Mouse (Mus musculus): ENCODE data around the gene Tmc6. TPM values are rescaled to one million over a fixed set of nuclear protein-coding genes. Genes with fewer than 3 reads are reported as not detected.

The Tmc6 gene
- 16.6 and 19.8 TPM in 2 replicates for polyA plus RNA-seq (2016; fragmentation: Nextera tagmentation; extraction: Ambion mirVana)

DNA sequence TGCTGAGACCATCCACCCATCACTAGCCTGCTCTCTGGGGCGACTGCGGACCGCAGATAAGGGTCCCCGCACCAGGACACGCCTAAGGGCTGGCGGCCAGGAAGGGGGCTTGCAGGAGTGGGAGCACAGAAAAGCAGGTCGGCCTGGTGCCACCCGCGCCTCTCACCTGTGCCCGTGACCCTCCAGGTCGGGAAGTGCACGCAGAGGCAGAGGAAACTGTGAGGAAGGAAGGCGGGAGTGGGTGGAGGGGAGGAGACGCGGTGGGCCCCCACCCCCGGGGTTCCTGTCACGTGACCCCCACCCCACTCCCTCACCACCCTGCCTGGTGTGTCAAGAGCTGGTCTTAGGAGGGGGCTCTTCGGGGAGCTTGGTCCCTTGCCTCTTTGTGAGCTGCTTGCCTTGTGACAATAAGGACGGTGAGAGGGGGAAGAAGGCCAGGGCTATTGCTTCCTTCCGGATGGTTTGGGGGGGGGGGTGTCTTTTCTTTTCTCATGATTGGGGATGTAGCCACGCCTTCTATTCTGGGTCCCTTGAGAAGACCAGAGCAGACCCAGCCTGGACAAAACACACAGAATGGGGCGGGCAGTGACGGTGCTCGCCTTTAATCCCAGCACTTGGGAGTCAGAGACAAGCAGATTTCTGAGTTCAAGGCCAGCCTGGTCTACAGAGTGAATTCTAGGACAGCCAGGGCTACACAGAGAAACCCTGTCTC lies at the start of gene Tmc6, which contains the start of gene Tmc8:
Gene Tmc6, minus strand, starts transcription at position 206 of the 712 bp plus-strand sequence.
Gene Tmc8, plus strand, starts transcription at position 84 of the 712 bp plus-strand sequence.
- peak within 1 kb of the TSS; percentile 61 for H3K4me3 ChIP-seq
- DNase-seq (ENCODE audit: low spot score), result peak; percentile 24
- no peaks in the 10 kb centered on the region for H3K9me3 ChIP-seq
- H3K36me3 ChIP-seq (replicated peaks), result peaks cover 6% of the 10 kb centered on the region; the same call in 1 of the 2 replicates
- H3K27me3 ChIP-seq (replicated peaks; ENCODE audit: low read depth, poor library complexity, severe bottlenecking), result peaks cover 62% of the 10 kb centered on the region
- 36% methylated on average over 24 of the region's 24 CpGs for WGBS
- peaks cover 64% of the 10 kb centered on the region for H3K4me1 ChIP-seq
- H3K27ac ChIP-seq (replicated peaks), result peak within 1 kb of the TSS; percentile 71

DNA sequence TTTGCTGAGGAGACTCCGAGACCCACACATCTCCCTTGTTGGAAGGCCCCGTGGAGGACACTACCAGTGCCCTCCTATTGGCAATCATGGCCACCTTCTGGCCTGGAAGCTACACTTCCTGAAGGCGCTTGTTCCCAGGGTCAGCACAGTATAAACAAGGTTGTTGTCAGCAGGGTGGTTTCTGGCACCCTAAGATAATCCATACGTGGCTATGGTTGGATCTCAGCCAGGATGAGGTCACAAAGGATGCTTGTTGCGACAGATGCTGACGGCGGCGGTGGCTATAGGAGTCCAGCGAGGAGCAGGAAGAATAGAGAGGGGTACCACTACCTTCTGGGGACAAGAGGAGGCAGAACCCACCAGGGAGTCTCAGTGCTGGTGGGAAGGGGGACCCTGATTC lies 48.4 kb upstream of the Tmc6 start:
- 89% methylated on average over 9 of the region's 9 CpGs for WGBS
- Histone ChIP-seq H3K36me3 (replicated peaks) (no peaks in the 10 kb centered on the region), H3K27ac (replicated peaks) (peak overlapping the region; percentile 8; the same call in 1 of the 2 replicates), H3K4me1 (peaks cover 47% of the 10 kb centered on the region), H3K27me3 (replicated peaks; ENCODE audit: low read depth, poor library complexity, severe bottlenecking) (no peaks in the 10 kb centered on the region), H3K9me3 (no peaks in the 10 kb centered on the region), H3K4me3 (no peak overlapping the region)
- DNase-seq (ENCODE audit: low spot score), result no peak

DNA sequence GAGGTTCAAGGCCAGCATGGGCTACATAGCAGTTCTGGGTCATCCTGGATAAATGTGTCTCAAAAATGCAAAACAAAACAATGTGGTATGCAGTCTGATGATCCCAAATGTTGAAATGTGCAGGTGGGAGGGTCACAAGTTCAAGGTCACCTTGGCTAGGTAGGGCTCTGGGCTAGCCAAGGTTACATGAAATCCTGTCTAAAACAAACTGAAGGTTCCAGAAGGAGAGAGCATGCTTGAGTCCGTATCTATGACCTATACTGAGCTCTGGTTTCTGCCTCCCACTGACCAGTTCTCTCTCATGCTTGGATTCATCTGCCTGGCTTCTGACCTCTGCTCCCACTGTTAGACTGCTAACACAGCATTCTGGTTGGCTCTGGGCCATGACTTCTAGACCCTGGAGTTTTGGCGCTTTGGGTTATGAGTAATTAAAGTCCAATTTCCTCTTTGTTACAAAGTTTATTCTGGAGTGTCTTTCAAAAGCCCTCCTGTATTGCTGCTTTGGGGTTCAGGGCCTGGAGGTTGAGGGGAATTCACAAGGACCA lies 47.7 kb upstream of the Tmc6 start:
- Histone ChIP-seq H3K27me3 (replicated peaks; ENCODE audit: low read depth, poor library complexity, severe bottlenecking) (no peaks in the 10 kb centered on the region), H3K4me3 (no peak overlapping the region), H3K27ac (replicated peaks) (no peak overlapping the region), H3K4me1 (peaks cover 51% of the 10 kb centered on the region), H3K36me3 (replicated peaks) (no peaks in the 10 kb centered on the region), H3K9me3 (no peaks in the 10 kb centered on the region)
- whole genome bisulfite sequencing, result 85% methylated on average over 2 of the region's 2 CpGs
- DNase-seq (ENCODE audit: low spot score), result no peak

DNA sequence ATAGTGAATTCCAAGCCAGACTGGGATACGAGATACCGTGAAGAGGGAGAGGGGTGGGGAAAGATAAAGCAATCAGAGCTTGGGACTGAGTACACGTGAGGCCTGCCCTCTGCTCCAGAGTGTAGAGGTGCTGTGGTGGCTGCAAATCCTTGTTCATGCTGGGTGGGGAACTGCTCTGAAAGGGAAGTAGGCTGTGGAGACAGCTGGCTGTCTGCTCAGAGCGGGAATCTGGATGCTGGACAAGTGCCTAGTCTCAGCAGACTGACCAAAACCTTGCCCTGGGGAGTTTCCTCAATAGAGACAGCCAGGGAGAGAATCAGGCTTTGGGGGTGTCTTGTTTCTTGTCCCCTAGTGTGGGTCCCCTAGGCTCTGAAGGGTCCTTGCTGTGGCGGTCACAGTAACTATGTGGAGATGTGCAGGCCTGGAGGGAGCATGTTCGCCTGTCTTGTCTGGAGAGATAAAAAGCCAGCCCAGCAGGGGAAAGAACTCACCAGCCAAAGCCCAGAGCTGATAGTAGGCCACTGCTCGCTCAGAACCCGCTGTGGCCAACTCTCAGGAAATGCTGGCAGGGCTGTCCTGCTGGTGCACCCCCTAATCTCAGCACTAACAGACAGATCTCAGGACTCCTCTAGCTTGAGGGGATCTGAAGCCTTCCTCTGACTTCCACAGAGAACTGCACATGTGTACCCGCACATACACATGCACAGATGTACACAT lies 47.0 kb upstream of the Tmc6 start:
- Histone ChIP-seq H3K27ac (replicated peaks) (no peak overlapping the region), H3K27me3 (replicated peaks; ENCODE audit: low read depth, poor library complexity, severe bottlenecking) (no peaks in the 10 kb centered on the region), H3K36me3 (replicated peaks) (peaks cover 2% of the 10 kb centered on the region), H3K4me3 (no peak overlapping the region), H3K9me3 (no peaks in the 10 kb centered on the region), H3K4me1 (peaks cover 58% of the 10 kb centered on the region)
- DNase-seq (ENCODE audit: low spot score), result no peak
- 59% methylated on average over 9 of the region's 9 CpGs for WGBS

DNA sequence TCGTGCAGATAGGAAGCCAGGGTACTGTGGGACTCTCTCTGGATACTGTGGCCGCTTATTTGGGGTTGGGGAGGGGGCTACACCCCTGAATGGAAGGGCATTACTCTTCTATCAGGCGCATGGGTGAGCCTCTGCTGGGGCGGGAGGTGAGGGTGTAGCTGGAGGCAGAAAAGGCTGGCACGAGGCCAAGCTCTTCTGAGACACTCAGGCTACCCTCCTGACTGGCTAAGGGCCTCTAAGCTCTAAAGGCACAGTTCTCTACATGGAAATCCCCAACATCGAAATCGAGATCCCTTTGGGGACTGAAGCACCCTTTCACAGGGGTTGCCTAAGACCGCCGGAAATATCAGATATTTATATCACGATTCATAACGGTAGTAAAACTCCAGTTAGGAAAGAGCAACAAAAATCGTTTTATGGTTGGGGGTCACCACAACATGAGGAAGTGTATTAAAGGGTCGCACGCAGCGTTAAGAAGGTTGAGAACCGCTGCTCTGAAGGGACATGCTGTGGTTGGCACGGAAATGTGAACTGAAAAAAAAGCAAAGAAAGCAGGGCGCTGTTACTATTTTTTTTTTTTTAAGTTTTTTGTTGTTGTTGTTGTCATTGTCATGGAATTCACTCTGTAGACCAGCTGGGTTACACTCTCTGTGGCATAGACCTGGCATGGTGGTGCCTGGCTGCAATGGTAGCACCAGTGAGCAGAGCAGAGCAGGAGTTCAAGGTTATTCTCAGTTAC lies 46.3 kb upstream of the Tmc6 start:
- Histone ChIP-seq H3K4me3 (no peak overlapping the region), H3K36me3 (replicated peaks) (peaks cover 9% of the 10 kb centered on the region), H3K9me3 (no peaks in the 10 kb centered on the region), H3K27ac (replicated peaks) (0 out of 2 replicates have a peak overlapping the region, but pooled peaks have one; percentile 25), H3K4me1 (peaks cover 64% of the 10 kb centered on the region), H3K27me3 (replicated peaks; ENCODE audit: low read depth, poor library complexity, severe bottlenecking) (no peaks in the 10 kb centered on the region)
- no peak for DNase-seq (ENCODE audit: low spot score)
- 88% methylated on average over 18 of the region's 18 CpGs for WGBS

DNA sequence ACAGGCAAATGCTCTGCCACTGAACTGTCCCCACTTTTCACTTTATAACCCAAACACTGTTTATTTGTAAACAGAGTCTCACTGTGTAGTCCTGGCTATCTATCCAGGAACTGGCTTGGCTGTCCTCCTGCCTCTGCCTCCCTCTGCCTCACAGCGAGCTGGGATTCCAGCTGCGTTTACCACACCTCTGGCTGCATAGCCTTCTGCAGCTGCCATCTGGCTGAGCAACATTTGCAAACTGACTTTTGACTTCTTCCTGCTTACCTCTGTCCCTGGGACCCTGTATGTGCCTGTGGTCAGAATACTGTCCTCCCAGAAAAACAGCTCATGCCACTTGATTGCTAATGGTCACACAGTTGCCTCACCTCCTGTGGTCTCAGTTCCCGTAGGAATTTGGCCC lies 45.4 kb upstream of the Tmc6 start:
- H3K27ac ChIP-seq (replicated peaks), result no peak overlapping the region
- no peak overlapping the region for H3K4me3 ChIP-seq
- H3K4me1 ChIP-seq, result peaks cover 69% of the 10 kb centered on the region
- no peak for DNase-seq (ENCODE audit: low spot score)
- WGBS, result 77% methylated on average over 3 of the region's 3 CpGs
- H3K36me3 ChIP-seq (replicated peaks), result peaks cover 19% of the 10 kb centered on the region
- no peaks in the 10 kb centered on the region for H3K27me3 ChIP-seq (replicated peaks; ENCODE audit: low read depth, poor library complexity, severe bottlenecking)
- no peaks in the 10 kb centered on the region for H3K9me3 ChIP-seq

DNA sequence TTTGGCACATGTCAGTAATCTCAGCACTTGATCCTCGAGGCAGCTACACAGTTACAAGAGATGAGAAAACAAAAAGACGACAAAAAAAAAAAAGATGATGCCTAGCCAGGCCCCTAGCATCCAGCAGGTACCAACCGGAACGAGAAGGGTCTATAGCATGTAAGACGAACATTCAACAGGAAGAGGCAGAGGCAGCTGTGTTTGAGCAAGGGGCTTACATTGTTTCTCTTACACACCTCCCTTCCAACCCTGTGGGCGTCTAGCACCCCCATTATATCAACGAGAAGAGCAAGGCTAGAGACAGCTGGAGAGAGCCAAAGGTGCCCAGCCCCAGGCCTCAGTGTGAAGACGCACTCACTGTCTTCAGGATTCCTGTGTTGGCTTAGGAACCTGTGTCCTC lies 44.9 kb upstream of the Tmc6 start:
- Histone ChIP-seq H3K36me3 (replicated peaks) (peaks cover 24% of the 10 kb centered on the region), H3K27ac (replicated peaks) (peak overlapping the region; percentile 97; the same call in 1 of the 2 replicates), H3K9me3 (no peaks in the 10 kb centered on the region), H3K27me3 (replicated peaks; ENCODE audit: low read depth, poor library complexity, severe bottlenecking) (no peaks in the 10 kb centered on the region), H3K4me3 (no peak overlapping the region), H3K4me1 (peaks cover 66% of the 10 kb centered on the region)
- no peak for DNase-seq (ENCODE audit: low spot score)
- WGBS, result 74% methylated on average over 8 of the region's 8 CpGs

DNA sequence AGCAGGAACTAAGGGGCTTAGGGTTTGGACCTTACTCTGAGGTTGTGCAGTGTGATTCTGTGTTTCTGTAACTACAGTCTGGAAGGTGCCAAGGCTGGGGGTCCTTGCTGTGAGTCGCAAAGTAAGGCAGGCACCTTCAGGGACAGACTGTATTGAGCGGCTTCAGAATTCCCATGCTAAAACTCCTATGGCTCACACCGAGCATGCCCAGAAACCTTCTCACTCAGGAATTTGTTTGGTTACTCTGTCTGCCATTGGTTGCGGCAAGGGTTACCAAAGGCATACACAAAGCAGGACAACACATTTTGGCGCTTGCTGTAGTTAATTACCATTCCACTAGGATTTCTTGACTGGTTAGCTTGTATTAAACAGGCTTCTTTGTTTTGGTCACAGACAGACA lies 44.2 kb upstream of the Tmc6 start:
- Histone ChIP-seq H3K36me3 (replicated peaks) (peaks cover 31% of the 10 kb centered on the region), H3K4me1 (peaks cover 64% of the 10 kb centered on the region), H3K27ac (replicated peaks) (peak overlapping the region; percentile 97), H3K27me3 (replicated peaks; ENCODE audit: low read depth, poor library complexity, severe bottlenecking) (no peaks in the 10 kb centered on the region), H3K4me3 (peak overlapping the region; percentile 85), H3K9me3 (no peaks in the 10 kb centered on the region)
- 10% methylated on average over 5 of the region's 5 CpGs for WGBS
- DNase-seq (ENCODE audit: low spot score), result peak; percentile 58

DNA sequence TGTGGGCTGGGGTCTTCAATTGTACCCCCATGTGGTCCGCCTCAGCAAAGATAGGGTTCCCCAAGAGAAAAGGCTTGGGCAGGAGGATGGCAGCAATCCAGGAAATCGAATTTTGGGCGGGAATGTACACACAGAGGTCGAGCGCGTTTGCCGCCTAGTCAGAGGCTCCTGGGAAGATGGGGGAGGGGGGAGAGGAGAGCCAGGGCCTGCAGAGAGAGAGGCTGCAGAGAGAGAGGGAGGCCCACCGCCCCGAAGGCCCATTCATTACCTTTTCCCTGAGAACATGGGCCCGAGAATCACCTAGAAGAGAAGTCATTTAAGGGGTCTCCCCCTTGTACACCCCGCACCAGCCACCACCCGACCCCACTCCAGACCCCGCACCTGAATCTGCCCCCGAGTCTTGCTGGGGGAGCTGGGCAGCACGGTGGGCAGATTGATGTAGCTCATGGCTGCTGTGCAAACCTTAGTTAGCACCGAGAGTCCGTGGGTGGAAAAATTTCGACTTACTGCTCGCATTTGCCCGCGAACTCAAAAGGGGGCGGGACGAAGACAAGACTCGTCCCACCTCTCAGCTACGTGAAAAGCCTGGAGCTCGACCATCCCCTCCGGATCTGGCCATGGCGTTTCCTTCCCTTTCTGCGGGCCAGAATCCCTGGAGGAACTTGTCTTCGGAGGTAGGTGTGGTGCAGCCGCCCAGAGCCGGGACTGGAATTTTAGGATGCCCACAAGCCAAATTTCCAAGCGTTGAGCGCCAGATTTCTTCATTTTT lies 43.5 kb upstream of the Tmc6 start, which contains the start of the genes Afmid and Tk1:
Gene Afmid, plus strand, starts transcription at position 592 of the 769 bp plus-strand sequence.
Gene Tk1, minus strand, starts transcription at position 760 of the 769 bp plus-strand sequence.
- H3K27me3 ChIP-seq (replicated peaks; ENCODE audit: low read depth, poor library complexity, severe bottlenecking), result no peaks in the 10 kb centered on the region
- peak within 1 kb of the TSS; percentile 97 for H3K27ac ChIP-seq (replicated peaks)
- peaks cover 64% of the 10 kb centered on the region for H3K4me1 ChIP-seq
- H3K9me3 ChIP-seq, result no peaks in the 10 kb centered on the region
- H3K36me3 ChIP-seq (replicated peaks), result peaks cover 37% of the 10 kb centered on the region
- under 1% methylated on average over 34 of the region's 34 CpGs for WGBS
- peak within 1 kb of the TSS; percentile 85 for H3K4me3 ChIP-seq
- peak; percentile 91 for DNase-seq (ENCODE audit: low spot score)

DNA sequence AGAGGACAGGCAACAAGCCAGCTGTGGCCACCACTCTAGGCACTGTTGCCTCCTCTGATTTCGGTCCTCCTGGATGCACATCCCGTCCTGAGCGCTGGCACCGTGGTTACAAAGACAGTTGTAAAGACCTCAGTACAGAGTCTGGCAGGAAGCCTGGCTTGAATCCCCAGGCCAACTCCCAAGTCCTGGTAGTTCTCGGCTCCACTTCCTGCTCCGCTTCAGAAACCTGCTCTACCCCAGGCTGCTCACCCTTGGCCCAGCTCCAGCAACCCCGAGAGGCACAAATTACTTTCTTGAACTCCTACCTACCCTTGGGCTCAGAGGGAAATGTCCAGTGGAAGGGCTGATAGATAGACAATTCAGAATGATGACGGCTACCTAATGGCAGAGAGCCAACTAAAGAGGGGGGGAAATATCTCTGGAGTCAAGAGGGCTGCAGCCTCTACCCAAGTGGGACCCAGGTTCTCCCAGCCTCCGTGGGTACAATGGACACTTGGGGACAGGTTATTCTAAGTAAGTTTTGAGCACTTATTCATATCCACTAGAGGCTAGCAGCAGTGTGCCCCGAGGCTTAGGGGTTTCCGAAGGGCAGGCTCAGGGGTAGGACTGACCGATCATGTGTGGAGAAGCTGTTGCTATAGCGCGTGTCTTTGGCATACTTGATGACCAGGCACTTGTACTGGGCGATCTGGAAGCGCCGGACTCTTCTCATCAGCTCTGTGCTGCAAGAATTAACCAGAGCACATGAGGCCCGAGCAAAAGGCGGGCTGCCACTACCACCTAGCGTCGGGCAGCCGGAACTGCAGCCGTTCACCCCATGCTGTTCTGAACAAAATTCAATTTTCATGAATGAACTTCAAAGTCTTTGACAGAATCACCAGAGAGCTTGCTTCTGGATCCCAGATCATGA lies 42.3 kb upstream of the Tmc6 start:
- Histone ChIP-seq H3K4me1 (peaks cover 67% of the 10 kb centered on the region), H3K27ac (replicated peaks) (peak overlapping the region; percentile 97), H3K4me3 (peak overlapping the region; percentile 85), H3K27me3 (replicated peaks; ENCODE audit: low read depth, poor library complexity, severe bottlenecking) (no peaks in the 10 kb centered on the region), H3K36me3 (replicated peaks) (peaks cover 50% of the 10 kb centered on the region), H3K9me3 (no peaks in the 10 kb centered on the region)
- DNase-seq (ENCODE audit: low spot score), result peak; percentile 88
- 30% methylated on average over 23 of the region's 23 CpGs for WGBS

DNA sequence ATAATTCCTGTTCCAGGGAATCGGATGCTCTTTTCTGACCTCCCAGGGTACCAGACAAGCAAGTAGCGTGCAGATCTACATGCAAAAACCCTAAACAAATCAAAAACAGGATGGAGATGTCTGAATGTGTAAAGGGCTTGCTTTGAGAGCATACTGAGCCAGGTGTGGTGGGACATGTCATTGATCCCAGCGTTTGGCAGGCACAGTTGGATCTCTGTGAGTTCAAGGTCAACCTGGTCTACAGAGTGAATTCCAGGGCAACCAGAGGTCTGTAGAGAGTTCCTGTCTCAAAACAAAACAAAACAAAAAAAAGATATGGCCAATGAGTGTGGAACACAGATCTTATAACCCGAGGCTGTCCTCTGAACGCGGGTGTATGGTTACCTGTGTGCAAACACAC lies 41.4 kb upstream of the Tmc6 start:
- no peak for DNase-seq (ENCODE audit: low spot score)
- H3K27me3 ChIP-seq (replicated peaks; ENCODE audit: low read depth, poor library complexity, severe bottlenecking), result no peaks in the 10 kb centered on the region
- H3K4me3 ChIP-seq, result no peak overlapping the region; the same call in 1 of the 2 replicates
- no peak overlapping the region for H3K27ac ChIP-seq (replicated peaks)
- H3K9me3 ChIP-seq, result no peaks in the 10 kb centered on the region
- 92% methylated on average over 6 of the region's 6 CpGs for WGBS
- H3K4me1 ChIP-seq, result peaks cover 62% of the 10 kb centered on the region
- H3K36me3 ChIP-seq (replicated peaks), result peaks cover 59% of the 10 kb centered on the region
